Mouse (Mus musculus) kidney, adult 2 months (tissue): ENCODE results near the gene Ccdc151.

Source experiments
- CTCF ChIP-seq: fragments of 200-500 bp; conservative IDR thresholded peaks from 2 replicates; pipeline ENCODE4 v1.5.1; 2011; ENCODE audit warnings: low read depth, mild to moderate bottlenecking, control low read depth, low read length, moderate library complexity, mixed read lengths; ENCODE audit not compliant: insufficient read depth, insufficient read length
- POLR2A ChIP-seq: fragments of 200-500 bp; IDR thresholded peaks from one replicate; pipeline ENCODE4 v1.6.1; 2011; ENCODE audit warnings: low read depth, low read length, control low read depth

DNA sequence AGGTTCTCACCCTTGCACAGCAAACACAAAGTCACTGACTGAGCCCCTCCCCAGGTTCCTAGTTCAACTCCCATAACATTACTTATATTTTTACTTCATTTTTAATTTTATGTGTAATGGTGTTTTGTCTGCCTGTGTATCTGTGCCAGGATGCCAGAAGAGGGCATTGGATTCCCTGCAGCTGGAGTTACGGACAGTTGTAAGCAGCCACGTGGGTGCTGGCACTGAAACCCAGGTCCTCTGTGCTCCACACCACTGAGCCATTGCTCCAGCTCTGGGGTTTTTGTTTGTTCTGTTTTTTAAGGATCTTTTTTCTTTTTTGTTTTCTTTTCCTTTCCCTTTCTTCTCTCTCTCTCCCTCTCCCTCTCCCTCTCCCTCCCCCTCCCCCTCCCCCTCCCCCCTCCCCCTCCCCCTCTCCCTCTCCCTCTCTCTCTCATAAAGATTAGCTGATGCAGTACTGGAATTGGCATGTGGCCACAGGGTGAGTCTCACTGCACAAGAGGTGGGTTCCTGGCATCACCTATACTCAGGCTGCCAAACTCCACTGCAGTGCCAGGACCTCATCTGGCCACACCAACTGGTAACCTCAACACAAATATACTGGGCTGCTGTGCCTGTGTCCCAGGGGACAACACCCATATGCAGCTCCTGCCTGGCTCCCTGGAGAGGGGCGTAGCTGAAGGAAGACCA, 6.1 kb downstream of the Ccdc151 start:
- TF ChIP-seq CTCF (no peak), POLR2A (no peak)
